Mouse (Mus musculus) lung, postnatal 0 days (tissue): ENCODE results near the gene Mrpl2.

Experiments used
- CTCF ChIP-seq: IDR thresholded peaks from 2 replicates; pipeline ENCODE4 v1.5.1; 2016; ENCODE audit warnings: antibody characterized with exemption, mild to moderate bottlenecking
- EP300 ChIP-seq: IDR thresholded peaks from 2 replicates; pipeline ENCODE4 v1.6.1; 2016; ENCODE audit warnings: antibody characterized with exemption, mild to moderate bottlenecking, control low read depth

DNA sequence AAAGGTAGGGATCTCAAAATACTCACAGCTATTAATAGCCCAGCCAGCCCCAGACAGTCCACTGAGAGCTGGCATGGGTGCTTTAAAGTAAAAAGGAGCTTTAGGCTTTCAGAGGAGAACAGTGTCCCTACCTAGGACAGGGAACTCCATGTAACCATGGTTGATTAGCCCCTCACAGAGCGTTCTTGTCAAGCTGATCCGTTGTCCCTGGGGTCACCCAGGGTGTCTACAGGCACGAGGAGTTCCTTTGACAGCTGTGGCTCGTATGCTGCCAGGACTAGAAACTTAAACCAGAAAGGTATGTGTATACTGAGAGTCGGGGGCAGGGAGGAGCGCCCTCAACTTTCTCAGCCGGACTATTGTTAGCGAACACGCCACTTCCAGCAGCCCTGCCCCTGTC is 32.9 kb downstream of the Mrpl2 start:
- TF ChIP-seq CTCF (no peak), EP300 (no peak)
